Mouse (Mus musculus) mesoderm, embryonic 11.5 days (tissue): Measurements from ENCODE around the gene Mfap1b.
A peak's percentile ranks its signal among the peaks of the same experiment; 100 is the strongest.

Source experiments
- DNase-seq: peaks from one replicate; pipeline ENCODE4 v3.0.0-alpha.2; 2012; ENCODE audit warnings: low read depth, low spot score

The Mfap1b gene

DNA sequence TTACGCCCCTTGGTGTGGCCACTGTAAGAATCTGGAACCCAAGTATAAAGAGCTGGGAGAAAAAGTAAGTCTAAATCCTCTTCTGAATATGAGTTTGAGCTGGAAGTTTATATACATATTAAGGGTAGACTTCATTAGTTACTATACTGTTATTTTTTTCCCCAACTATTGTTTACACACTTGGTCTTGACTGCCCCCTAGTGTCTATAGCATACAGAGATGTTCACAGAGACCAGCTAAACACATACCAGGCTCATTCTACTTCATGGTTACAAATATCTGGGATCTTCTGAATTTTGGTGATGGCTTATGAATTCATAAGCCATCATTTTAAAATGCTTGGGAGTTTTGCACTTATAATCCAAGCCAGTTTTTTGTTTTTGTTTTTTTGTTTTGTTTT lies 39.0 kb downstream of the Mfap1b start:
- DNase-seq: peak; percentile 24

DNA sequence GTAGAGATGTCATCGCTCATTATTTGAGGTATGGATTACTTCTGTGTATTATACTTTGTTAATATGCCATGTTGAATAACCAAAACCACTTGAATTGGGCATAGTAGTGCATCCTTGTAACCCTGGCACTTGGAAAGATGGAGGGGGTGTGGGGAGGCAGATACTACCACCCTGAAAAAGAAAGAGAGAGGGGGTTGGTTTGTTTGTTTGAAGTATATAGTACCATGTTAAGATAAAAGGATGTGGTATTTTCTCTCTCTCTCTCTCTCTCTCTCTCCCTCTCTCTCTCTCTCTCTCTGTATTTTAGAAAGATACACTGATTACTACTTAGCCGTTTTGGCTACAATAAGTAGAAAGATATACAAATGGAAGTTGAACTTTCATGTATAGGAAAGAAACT lies 48.0 kb downstream of the Mfap1b start:
- DNase-seq: no peak

DNA sequence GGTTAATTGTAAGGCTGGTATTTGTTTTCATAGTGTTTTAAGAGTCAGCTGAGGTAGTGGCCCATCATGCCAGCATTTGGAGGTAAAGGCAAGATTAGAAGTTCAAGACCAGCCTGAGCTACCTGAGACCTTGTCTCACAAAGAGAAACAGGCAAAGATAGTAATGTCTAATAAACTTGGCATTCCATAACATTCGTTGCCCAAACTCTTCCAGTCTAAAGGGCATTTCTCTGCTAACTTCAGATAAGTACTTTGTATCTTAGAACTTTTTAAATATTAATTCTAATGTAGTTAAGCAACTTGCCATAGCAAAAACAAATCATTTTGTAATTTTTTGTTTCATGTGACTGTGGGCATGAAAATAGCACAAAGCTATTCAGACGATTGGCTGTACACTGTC lies 50.7 kb downstream of the Mfap1b start:
- no peak for DNase-seq

DNA sequence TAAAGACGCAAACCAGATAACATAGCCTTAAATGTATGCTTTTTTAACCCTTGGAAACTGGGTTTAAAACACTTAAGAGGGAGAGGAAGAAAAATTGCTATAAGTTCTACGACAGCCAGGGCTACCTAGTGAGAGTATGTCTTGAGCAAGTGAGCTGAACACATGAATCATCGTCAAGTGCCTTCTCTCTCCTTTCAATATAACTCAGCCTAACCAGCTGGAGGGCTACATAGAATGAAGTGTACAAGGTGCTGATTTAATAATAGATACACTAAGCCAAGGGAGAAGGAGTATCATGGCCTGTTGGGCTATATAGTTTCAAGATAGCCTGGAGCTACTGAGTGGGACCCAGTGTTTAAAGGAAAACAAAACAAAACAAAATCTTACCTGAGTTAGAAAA lies 55.4 kb downstream of the Mfap1b start:
- DNase-seq: no peak

DNA sequence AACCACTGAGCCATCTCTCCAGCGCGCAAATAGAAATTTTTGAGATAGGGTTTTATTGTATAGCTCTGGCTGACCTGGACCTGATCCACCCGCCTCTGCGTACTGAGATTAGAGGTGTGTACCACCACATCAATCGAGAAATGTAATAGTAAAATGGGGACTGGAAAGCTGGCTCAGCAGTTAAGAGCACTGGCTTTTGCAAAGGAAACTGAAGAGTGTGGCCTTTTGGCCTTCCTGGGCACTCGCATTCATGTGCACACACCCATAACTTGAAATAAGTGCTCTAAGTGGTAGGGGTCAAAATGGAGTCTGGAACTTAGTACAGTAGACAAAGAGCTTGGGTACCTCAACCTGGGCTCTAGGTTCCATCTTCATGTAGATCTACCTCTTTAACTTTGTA lies 57.5 kb downstream of the Mfap1b start:
- no peak for DNase-seq

DNA sequence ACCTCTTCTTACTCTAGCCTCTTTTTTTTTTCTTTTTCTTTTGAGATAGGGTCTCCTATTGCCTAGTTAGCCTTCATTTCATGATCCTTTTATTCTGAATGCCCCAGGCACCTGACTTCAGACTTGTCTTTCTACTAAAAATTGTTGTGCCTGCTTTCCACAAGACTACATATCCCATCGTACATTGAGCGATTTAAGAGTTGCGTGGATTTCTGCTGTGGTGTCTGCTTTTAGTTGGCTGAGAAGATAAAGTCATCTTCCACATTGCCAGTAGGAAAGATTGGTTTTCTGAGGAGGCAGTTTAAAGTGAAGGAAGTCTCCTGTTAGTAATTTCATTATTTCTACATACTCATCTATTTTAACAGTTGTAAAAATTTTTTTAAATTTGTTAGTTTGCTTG lies 58.3 kb downstream of the Mfap1b start:
- no peak for DNase-seq

DNA sequence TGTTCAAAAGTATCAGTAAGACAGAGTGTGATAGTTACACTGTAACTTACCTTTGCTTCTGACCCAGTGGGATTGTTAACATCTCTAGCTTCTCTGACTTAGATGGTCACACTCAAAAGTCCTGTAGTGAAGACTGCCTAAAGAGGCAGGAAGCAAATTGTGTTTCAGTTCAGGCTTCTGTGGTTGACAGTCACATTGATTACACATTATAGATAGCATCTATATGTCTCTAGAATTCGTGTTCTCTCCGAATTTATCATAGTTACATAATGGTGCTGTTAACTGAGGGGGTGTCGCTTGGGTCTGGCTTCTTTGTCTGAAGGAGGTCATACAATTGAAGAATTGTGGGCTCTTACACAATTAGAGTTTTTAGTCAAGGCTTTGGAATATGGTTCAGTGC lies 58.8 kb downstream of the Mfap1b start:
- no peak for DNase-seq

DNA sequence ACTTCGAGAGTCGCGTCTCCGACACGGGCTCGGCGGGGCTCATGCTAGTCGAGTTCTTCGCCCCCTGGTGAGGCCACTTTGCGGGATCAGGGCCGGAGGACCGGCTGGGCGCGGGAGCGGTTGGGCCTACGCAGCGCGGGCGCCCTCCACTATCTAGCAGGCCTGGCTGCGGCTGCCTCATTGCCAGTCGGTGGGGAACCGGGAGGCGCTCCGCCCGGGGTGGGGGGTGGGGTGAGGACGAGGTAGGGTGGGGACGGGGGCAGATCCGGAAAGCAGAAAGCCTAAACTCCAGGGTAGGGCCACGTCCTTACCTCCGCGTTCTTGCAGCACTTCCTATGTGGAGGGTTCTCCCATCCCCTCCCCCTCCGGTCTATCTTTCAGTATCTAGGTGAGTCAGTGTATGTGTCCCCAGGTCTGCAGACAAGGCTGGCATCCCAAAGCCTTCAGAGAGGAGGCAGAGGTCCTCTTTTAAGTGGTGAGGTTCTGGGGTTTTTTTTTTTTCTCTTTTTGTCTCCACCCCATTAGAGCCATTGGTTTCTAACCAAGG lies 59.7 kb downstream of the Mfap1b start:
- DNase-seq: peak; percentile 45

DNA sequence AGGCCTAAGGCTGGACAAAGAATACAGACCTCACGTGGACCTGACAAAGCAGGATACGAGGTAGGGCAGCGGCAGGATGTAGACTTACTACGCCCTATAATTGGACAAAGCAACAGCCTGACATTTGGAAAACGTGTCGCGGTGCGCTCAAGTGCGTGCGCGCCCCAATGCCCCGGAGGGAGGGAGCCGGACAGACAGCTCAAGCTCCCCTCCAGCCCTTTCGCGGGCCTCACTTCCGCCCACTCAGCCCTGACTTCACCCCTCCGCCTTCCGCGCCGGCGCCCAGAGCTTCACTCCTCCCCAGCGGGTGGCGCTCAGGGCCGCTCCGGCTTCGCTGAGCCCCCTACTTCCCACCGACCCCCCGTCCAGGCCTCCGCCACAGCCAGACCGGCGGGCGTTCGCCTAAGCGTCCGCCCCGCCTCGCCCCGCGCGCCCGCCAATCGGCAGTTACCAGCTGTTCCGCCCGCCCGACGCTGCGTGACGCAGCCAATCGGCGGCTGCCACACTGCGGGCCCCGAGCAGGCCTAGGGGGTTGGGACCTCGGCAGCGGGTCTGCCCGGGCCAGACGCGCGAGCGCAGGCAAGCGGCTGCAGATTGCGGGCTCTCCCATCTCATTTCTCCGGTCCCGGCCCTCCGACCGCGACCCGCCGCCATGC lies 60.4 kb downstream of the Mfap1b start, which contains the start of the genes Pdia3 and Catsper2:
Gene Pdia3 (plus strand): TSS at position 389 of the 656 bp plus-strand sequence.
Gene Catsper2 (minus strand): TSS at position 406 of the 656 bp plus-strand sequence.
- DNase-seq: peak; percentile 96

DNA sequence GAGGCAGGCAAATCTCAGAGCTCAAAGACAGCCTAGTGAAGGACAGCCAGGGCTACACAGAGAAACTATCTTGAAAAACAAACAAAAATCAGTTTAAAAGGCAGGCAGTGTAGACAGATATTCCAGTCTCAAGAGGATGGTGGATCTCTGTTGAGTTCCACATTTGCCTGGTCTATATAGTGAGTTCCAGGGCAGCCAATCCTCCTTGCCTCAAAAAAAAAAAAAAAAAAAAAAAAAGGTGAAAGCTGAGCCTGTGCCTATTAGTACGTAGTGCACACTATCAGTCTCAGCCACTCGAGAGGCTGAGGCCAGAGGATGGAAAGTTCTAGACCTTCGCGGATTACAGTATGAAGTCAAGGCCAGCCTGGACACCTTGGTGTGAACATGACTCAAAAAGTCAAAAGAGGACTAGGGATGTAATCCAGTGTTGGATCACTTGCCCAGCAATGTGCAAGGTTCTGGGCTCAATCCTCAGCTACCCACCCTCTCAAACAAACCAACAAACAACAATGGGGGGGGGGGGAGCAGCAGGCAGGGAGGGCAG lies 61.0 kb downstream of the Mfap1b start:
- peak; percentile 43 for DNase-seq
